Mouse (Mus musculus) hindbrain, embryonic 15.5 days (tissue): ENCODE results near the gene 1700024G13Rik. TPM values are rescaled to one million over a fixed set of nuclear protein-coding genes. Genes with fewer than 3 reads are reported as not detected.
"Not testable (repeated sequence)": the region's sequence is repeated elsewhere in the genome, so short reads cannot be mapped to it uniquely, and the experiment has no call there.

ENCODE experiments used
- ATAC-seq: fragments of 200-750 bp; cut with Nextera tagmentation; 2 replicates; pipeline ENCODE4 v1.8.0; 2017; ENCODE audit warnings: low read depth, moderate number of reproducible peaks, moderate TSS enrichment; ENCODE audit not compliant: low FRiP score
- H3K27ac ChIP-seq: fragments of 300-500 bp; sonication (generic); replicated peaks from 2 replicates; pipeline ENCODE4 v1.5.1; 2015; ENCODE audit warnings: mild to moderate bottlenecking, inconsistent platforms
- H3K27me3 ChIP-seq: fragments of 300-500 bp; sonication (generic); 2 replicates; pipeline ENCODE4 v1.6.1; 2015; ENCODE audit warnings: control low read depth, inconsistent platforms
- H3K36me3 ChIP-seq: fragments of 300-500 bp; sonication (generic); 2 replicates; pipeline ENCODE4 v1.6.1; 2015; ENCODE audit warnings: control low read depth, inconsistent platforms
- H3K4me1 ChIP-seq: fragments of 300-500 bp; sonication (generic); replicated peaks from 2 replicates; pipeline ENCODE4 v1.6.1; 2015; ENCODE audit warnings: control low read depth, inconsistent platforms
- H3K4me2 ChIP-seq: fragments of 300-500 bp; sonication (generic); 2 replicates; pipeline ENCODE4 v1.6.1; 2015; ENCODE audit warnings: moderate library complexity, mild to moderate bottlenecking, inconsistent platforms
- H3K4me3 ChIP-seq: fragments of 300-500 bp; sonication (generic); 2 replicates; pipeline ENCODE4 v1.5.1; 2015; ENCODE audit warnings: mild to moderate bottlenecking, inconsistent platforms
- H3K9ac ChIP-seq: fragments of 300-500 bp; sonication (generic); 2 replicates; pipeline ENCODE4 v1.6.1; 2015; ENCODE audit warnings: inconsistent platforms
- H3K9me3 ChIP-seq: fragments of 300-500 bp; sonication (generic); 2 replicates; pipeline ENCODE4 v1.6.1; 2016; ENCODE audit warnings: control low read depth, inconsistent platforms
- WGBS: fragments of 180-500 bp; shearing (Covaris S2); methylation state at CpG from one replicate; pipeline ENCODE4 v1.1.7; 2015; 5-methylcytosine and 5-hydroxymethylcytosine counted together
- polyA plus RNA-seq: library from polyadenylated mRNA; unstranded; fragments of >200 nt; fragmentation: Nextera tagmentation; extraction: Ambion mirVana; gene quantifications from 2 replicates; pipeline ENCODE4 v1.2.1, GENCODE M21; 2015

The 1700024G13Rik gene
- 0.33 and 0.61 TPM in 2 replicates for polyA plus RNA-seq

DNA sequence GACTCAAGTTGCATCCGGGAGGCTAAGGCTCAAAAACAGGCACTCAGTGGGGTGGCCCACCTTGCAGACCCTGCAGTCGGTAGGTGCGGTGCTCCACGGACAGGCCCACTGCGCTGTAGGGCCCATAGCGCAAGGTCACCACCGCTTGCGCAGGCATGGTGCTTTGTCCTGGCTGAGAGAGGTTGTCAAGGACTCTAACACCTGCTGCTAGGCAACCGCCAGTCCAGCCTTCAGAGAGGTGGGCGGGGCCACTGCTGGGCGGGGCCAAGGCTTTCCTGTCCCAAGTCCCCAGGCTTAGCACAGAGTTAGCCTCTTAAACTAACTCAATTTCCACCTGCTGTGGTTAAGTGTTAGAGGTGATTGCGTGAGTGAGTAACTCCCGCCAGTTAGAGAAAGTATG, at the start of gene 1700024G13Rik:
TSS of gene 1700024G13Rik (minus strand) at position 196 of the 400 bp plus-strand sequence.
- H3K9me3 ChIP-seq = no peaks in the 10 kb centered on the region
- peak within 1 kb of the TSS; percentile 40 for H3K4me2 ChIP-seq
- H3K27me3 ChIP-seq = no peaks in the 10 kb centered on the region
- no peak within 1 kb of the TSS for H3K27ac ChIP-seq
- H3K4me3 ChIP-seq = no peak within 1 kb of the TSS
- no peak for ATAC-seq
- no peak within 1 kb of the TSS for H3K9ac ChIP-seq
- no peaks in the 10 kb centered on the region for H3K36me3 ChIP-seq
- peaks cover 4% of the 10 kb centered on the region; the same call in 1 of the 2 replicates for H3K4me1 ChIP-seq
- 3% methylated on average over 13 of the region's 13 CpGs for WGBS

GRCm38 (mm10) chr14:32437352-32437793, 49.2 kb upstream of the 1700024G13Rik start:
- no peak for ATAC-seq
- 31% methylated on average over 5 of the region's 5 CpGs for WGBS

DNA sequence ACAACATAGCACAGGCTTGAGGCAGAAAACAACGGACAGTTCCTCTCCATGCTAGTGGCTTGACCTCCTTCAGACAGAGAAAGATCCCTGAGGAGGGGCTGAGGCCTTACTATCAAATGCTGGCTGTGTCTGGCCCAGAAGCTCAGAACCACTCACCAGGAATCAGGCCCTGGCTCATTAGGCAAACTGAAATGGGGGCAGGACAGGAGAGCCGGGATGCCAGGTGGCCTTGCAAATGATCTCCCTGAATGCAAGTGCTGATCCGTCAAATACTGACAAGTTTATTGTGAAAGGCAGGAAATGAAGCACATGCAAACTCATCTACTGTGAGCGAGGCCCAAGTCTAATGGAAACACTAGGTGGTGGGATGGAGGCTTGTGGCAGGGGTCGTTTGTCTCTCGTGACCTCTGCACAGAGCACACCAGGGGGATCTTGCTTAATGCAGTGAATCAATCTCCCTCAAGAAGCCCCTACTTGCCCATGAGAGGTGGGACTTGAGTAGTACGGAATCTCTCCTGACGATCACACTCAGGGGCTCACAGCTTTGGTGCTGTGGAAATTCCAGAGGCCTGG, 40.9 kb upstream of the 1700024G13Rik start:
- Histone ChIP-seq H3K36me3 (no peaks in the 10 kb centered on the region), H3K4me3 (no peak overlapping the region), H3K27me3 (no peaks in the 10 kb centered on the region), H3K27ac (no peak overlapping the region), H3K9me3 (no peaks in the 10 kb centered on the region), H3K4me2 (no peak overlapping the region), H3K4me1 (no peaks in the 10 kb centered on the region), H3K9ac (no peak overlapping the region)
- 16% methylated on average over 8 of the region's 8 CpGs for WGBS
- ATAC-seq = no peak

More at GRCm38 (mm10) chr14:32437352-32437793, 49.2 kb upstream of the 1700024G13Rik start:
- H3K27ac ChIP-seq = no peak overlapping the region
- H3K9me3 ChIP-seq = no peaks in the 10 kb centered on the region
- no peak overlapping the region for H3K9ac ChIP-seq
- no peak overlapping the region for H3K4me3 ChIP-seq
- H3K4me2 ChIP-seq = no peak overlapping the region
- H3K4me1 ChIP-seq = no peaks in the 10 kb centered on the region
- H3K27me3 ChIP-seq = no peaks in the 10 kb centered on the region
- no peaks in the 10 kb centered on the region for H3K36me3 ChIP-seq

GRCm38 (mm10) chr14:32423946-32424345, 35.8 kb upstream of the 1700024G13Rik start:
- no peaks in the 10 kb centered on the region for H3K4me1 ChIP-seq
- no peak overlapping the region for H3K27ac ChIP-seq
- no peak overlapping the region for H3K9ac ChIP-seq
- no peak overlapping the region for H3K4me3 ChIP-seq
- no peaks in the 10 kb centered on the region for H3K36me3 ChIP-seq
- no peak for ATAC-seq
- WGBS = 87% methylated on average over 7 of the region's 7 CpGs
- no peaks in the 10 kb centered on the region for H3K27me3 ChIP-seq
- H3K9me3 ChIP-seq = no peaks in the 10 kb centered on the region
- no peak overlapping the region for H3K4me2 ChIP-seq

DNA sequence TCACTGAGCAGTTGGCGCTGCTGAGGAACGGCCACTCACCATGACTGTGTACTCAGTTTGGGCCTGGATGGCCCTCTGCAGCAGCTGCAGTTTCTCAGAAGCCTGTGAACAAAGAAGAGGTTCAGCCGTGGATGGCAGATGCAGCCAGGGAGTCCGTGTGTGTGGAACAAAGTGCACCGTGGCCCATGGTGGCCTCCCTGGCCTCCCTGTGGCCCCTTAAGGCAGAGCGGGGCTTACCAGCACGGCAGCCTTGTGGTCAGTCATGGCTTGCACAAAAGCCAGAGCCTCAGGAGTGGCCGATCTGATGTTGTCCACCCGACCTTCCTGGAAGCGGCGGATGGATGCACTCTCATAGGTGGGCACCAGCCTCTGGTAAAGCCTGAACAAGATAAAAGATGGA, 30.6 kb upstream of the 1700024G13Rik start:
- Histone ChIP-seq H3K27ac (no peak overlapping the region), H3K27me3 (no peaks in the 10 kb centered on the region), H3K4me2 (no peak overlapping the region), H3K4me1 (no peaks in the 10 kb centered on the region), H3K36me3 (no peaks in the 10 kb centered on the region), H3K4me3 (no peak overlapping the region), H3K9me3 (no peaks in the 10 kb centered on the region; the same call in 1 of the 2 replicates), H3K9ac (no peak overlapping the region)
- ATAC-seq = no peak
- WGBS = 75% methylated on average over 11 of the region's 11 CpGs

DNA sequence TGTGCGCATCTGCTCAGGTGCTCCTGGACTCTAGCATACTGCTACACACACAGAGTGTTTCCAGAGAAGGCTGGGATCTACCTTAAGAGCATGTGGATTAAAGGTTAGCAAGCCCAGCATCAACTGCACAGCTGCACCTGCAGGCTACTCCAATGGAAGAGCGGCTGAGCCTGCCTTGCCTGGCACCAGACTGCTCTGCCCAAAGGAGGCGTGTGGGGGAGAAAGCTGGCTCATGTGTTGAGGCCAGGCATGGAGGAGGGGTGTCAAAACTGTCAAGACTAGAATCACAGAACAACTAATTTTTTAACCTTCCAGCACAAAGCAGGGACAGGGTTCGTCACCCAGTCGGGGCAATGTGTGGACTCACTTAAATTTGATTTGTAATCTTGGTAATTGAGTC, 23.9 kb upstream of the 1700024G13Rik start:
- H3K4me3 ChIP-seq = no peak overlapping the region
- no peak overlapping the region for H3K4me2 ChIP-seq
- H3K36me3 ChIP-seq = no peaks in the 10 kb centered on the region
- no peak for ATAC-seq
- no peak overlapping the region for H3K9ac ChIP-seq
- no peaks in the 10 kb centered on the region for H3K4me1 ChIP-seq
- H3K9me3 ChIP-seq = no peaks in the 10 kb centered on the region; the same call in 1 of the 2 replicates
- WGBS = 82% methylated on average over 5 of the region's 5 CpGs
- no peak overlapping the region for H3K27ac ChIP-seq
- H3K27me3 ChIP-seq = 0 out of 2 replicates have a peak, but pooled peaks cover 4% of the 10 kb centered on the region

DNA sequence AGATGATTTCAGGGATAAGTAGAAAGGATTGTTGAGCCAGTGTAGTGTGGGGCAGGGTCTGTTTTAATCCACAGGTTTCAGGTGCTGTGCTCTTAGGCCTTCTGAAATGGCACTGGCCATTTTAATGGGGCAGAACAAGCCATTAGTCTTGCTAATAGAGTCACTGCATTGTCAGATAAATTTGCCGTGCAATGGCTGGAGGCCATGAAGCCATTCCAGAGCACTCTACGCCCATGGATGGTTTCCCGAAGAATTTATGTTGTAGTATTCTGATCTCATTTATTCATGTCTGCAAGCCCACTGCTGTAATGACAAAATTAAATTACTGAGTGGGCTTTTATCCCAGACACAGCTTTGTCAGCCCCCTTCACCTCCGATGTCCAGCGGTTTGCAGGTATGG, 21.9 kb upstream of the 1700024G13Rik start:
- H3K4me3 ChIP-seq = no peak overlapping the region

DNA sequence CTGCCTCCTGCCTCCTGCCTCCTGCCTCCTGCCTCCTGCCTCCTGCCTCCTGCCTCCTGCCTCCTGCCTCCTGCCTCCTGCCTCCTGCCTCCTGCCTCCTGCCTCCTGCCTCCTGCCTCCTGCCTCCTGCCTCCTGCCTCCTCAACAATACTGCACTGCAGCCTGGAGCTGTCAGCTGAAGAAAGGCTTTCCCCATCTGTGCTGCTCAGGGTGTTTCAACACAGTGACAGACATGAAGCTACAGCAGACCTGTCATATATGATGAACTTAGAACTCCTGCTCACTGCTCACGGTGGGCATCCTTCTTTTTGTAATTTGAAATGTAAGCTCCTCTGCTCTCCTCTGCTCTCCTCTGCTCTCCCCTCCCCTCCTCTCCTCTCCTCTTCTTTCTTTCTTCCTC, 17.2 kb upstream of the 1700024G13Rik start:
- not testable (repeated sequence) for H3K4me1 ChIP-seq, H3K9ac ChIP-seq, H3K27me3 ChIP-seq, H3K4me2 ChIP-seq, ATAC-seq, H3K4me3 ChIP-seq, H3K9me3 ChIP-seq, H3K27ac ChIP-seq, H3K36me3 ChIP-seq
- 54% methylated on average over 1 of the region's 1 CpGs for WGBS

More for the DNA sequence above, 21.9 kb upstream of the 1700024G13Rik start:
- Histone ChIP-seq H3K4me1 (no peaks in the 10 kb centered on the region), H3K27me3 (0 out of 2 replicates have a peak, but pooled peaks cover 4% of the 10 kb centered on the region), H3K9ac (no peak overlapping the region), H3K9me3 (no peaks in the 10 kb centered on the region), H3K4me2 (no peak overlapping the region), H3K36me3 (no peaks in the 10 kb centered on the region), H3K27ac (no peak overlapping the region)
- no peak for ATAC-seq
- WGBS = 57% methylated on average over 5 of the region's 5 CpGs

DNA sequence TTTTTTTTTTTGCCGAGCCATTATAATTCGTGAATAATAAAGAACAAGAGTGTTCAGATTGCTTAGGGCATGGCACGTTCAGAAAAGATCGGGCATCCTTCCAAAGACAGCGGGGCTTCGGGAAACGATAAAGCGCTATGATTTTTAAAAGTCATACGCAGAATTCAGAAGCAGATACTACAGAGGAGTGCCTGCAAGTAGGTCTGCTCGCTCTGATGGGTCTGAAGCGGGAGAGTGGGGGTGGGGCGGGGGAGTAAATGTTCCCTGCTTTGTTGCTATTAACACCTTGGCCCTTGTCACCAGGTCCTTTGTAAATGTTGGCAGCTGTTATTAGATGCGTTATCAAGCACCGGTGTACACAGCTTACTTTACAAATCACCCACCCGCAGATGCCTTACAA, 6.6 kb downstream of the 1700024G13Rik start:
- ATAC-seq = no peak
- H3K4me2 ChIP-seq = peak overlapping the region; percentile 23; the same call in 1 of the 2 replicates
- H3K9me3 ChIP-seq = no peaks in the 10 kb centered on the region
- no peak overlapping the region for H3K4me3 ChIP-seq
- 31% methylated on average over 15 of the region's 15 CpGs for WGBS
- H3K9ac ChIP-seq = no peak overlapping the region
- H3K27me3 ChIP-seq = no peaks in the 10 kb centered on the region
- H3K36me3 ChIP-seq = no peaks in the 10 kb centered on the region
- peaks cover 22% of the 10 kb centered on the region for H3K4me1 ChIP-seq
- H3K27ac ChIP-seq = no peak overlapping the region

GRCm38 (mm10) chr14:32381066-32381465, 7.1 kb downstream of the 1700024G13Rik start:
- H3K9me3 ChIP-seq = no peaks in the 10 kb centered on the region
- H3K9ac ChIP-seq = no peak overlapping the region
- ATAC-seq = 0 out of 2 replicates have a peak, but pooled peaks have one; percentile 49
- no peaks in the 10 kb centered on the region for H3K36me3 ChIP-seq
- no peaks in the 10 kb centered on the region for H3K27me3 ChIP-seq
- 19% methylated on average over 7 of the region's 7 CpGs for whole genome bisulfite sequencing
- no peak overlapping the region for H3K27ac ChIP-seq
- peaks cover 22% of the 10 kb centered on the region for H3K4me1 ChIP-seq
- H3K4me2 ChIP-seq = peak overlapping the region; percentile 23; the same call in 1 of the 2 replicates
- no peak overlapping the region for H3K4me3 ChIP-seq

- Histone ChIP-seq H3K4me1 (peaks cover 22% of the 10 kb centered on the region), H3K27ac (no peak overlapping the region), H3K4me3 (no peak overlapping the region), H3K36me3 (no peaks in the 10 kb centered on the region), H3K27me3 (no peaks in the 10 kb centered on the region), H3K4me2 (no peak overlapping the region), H3K9ac (no peak overlapping the region), H3K9me3 (no peaks in the 10 kb centered on the region)
- ATAC-seq = no peak
- 49% methylated on average over 3 of the region's 3 CpGs for WGBS
These were observed 8.1 kb downstream of the 1700024G13Rik start for GRCm38 (mm10) chr14:32380099-32380480.

GRCm38 (mm10) chr14:32379395-32380098, 8.6 kb downstream of the 1700024G13Rik start:
- Histone ChIP-seq H3K36me3 (no peaks in the 10 kb centered on the region), H3K4me3 (no peak overlapping the region), H3K4me2 (peak overlapping the region; percentile 14), H3K9ac (no peak overlapping the region), H3K27me3 (no peaks in the 10 kb centered on the region), H3K4me1 (peaks cover 22% of the 10 kb centered on the region), H3K9me3 (no peaks in the 10 kb centered on the region), H3K27ac (no peak overlapping the region)
- ATAC-seq = no peak
- 11% methylated on average over 22 of the region's 22 CpGs for WGBS
